Mouse (Mus musculus) cerebellum, adult 8-10 months (tissue): ENCODE measurements around the gene Zwilch.
"Not testable (repeated sequence)": the region's sequence is repeated elsewhere in the genome, so short reads cannot be mapped to it uniquely, and the experiment has no call there.

Experiments
- DNase-seq: peaks from one replicate; pipeline ENCODE4 v3.0.0; 2022

Zwilch gene

DNA sequence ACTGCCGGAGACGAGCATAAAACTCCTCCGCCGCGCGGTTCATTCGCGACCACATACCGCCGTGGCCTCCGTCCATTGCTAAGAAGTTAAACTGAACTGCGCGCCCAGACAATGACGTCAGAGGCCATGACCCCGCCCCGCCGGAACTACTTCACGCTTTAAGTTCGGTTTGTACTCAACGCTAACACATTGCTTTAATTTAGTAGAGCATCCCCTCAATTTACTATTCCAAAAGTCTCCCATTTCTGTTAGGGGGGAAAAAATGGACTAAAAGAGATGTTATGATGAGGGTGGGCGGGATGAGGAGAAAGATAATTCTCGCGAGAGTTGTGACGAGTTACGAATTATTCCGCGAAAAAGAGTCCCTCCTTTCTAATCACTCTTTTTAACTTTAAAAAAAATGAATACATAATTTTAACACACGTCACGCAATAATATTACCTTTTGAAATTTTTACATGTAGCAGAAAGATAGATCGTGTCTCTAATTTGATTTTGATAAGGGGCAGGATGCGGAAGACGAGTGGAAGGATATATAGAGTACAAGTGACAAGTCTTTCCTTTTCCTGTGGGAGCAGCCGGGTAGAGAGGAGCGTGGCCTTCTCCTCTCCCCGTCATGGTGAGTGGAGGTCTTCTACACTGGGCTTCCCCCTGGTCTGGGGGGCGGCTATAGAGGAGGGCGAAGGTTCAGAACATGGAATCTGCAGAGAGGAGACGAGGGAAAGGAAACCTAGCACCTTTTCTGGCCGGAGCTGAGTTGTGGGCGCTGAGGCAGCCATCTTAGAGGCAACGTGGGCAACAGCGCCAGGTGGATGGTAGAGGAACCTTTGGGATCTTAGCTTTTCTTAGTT, at the start of gene Zwilch, which contains the start of gene Rpl4:
Gene Zwilch (minus strand): TSS at position 289 of the 850 bp plus-strand sequence.
Gene Rpl4 (plus strand): TSS at position 560 of the 850 bp plus-strand sequence.
- peak; percentile 83 for DNase-seq

DNA sequence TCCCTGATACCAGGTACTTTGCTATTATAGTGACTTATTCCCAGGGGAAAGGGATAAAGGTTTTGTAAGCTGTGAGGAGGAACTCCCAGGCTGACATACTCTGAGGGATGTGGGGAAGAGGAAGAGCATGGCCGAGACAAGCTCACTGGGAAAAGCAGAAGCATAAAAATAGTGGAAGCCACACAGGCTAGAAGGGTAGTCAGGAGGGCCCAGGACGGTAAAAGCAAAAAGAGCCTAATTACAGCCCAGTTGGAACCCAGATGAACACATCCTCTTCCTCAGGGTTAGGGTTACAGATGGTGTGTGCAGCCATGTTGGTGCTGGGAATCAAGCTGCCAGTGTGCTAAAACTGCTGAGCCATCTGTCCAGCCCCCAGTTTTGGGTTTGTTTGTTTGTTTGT, 49.2 kb upstream of the Zwilch start:
- DNase-seq, result no peak

DNA sequence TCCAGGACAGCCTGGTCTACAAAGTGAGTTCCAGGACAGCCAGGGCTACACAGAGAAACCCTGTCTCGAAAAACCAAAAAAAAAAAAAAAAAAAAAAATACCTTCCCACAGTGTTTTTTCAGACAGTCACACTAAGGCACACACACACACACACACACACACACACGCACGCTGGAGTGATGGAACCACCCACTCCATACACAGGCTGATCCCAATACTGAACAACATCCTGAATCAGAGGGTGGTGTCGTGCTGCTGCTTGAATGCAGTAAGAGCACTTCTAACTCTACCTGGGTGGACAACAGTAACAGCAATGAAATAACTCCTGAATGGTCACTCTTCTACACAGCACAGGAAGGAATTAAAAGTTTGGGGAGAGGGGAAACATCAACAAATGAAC, 48.6 kb upstream of the Zwilch start:
- no peak for DNase-seq

DNA sequence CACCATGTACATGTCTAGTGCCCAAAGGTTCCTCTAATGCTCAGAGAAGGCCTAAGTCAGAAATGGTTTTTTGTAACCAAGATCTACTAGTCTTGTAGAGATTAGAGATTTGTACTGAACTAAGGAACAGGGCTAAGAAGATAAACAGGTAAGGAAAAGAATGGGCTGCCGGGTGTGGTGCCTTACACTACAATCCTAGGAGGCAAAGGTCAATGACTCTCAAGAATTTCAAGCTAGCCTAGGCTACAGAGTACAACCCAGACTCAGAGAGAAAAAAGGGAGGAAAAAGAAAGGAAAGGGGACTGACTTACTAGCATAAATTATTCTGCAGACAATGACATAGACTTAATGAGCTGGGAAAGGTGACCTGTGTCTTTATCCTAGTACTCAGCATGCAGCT, 47.7 kb upstream of the Zwilch start:
- no peak for DNase-seq

DNA sequence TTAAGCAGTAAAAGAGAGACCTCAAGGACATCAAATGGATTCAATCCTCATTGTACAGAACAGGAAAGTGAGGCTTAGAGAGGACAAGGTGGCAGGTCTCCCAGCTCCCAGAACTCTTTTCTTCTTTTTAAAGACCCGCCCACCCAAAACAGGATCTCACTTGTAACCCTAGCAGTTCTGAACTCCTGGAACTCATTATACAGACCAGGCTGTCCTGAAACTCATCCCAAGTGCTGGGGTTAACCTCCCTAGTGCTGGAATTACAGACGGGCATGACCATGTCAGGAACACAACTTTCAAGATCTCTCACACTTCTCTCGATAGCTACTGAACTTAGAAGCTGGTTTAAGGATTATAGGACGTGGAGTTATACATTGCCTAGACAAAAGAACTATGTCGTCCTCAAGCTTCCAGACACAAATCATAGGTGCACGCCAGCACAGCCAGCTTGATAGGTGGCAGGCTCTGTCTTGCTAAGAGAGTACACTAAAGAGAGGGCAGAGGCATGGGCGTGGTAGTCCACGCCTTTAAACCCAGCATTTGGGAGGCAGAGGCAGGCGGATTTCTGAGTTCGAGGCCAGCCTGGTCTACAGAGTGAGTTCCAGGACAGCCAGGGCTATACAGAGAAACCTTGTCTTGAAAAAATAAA, 47.0 kb upstream of the Zwilch start:
- no peak for DNase-seq

DNA sequence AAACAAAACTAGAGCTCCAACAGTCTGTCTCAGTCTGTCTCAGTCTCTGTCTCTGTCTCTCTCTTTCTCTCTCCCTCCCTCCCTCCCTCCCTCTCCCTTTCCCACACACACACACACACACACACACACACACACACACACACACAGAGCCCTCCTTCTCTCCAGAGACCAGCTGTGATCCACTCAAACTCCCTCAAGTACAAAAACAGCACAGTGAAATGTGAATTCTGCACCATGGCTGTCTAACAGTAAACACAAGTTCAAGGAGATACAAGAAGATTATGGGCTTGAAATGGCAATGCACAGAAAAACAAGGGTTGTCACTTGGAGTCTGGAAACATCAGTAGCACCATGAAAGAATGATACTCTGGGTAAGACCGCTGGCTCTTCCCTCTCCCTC, 46.4 kb upstream of the Zwilch start:
- DNase-seq, result no peak

DNA sequence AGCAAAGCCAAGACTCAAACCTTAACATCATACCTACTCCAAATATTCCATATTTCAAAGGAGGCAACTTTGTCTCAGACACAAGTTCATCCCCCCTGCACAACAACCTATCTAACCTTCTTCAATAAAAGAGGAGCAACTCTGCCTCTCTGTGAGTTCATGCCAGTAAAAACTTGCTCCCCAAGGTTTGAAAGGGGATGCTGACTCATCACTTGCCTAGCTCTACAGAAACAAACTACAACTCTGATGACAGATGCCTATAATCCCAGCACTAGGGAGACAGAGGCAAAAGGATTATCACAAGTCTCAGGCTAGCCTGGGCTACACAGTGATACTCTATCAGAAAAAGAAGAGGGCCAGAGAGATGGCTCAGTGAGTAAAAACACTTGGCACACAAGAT, 45.0 kb upstream of the Zwilch start:
- no peak for DNase-seq

DNA sequence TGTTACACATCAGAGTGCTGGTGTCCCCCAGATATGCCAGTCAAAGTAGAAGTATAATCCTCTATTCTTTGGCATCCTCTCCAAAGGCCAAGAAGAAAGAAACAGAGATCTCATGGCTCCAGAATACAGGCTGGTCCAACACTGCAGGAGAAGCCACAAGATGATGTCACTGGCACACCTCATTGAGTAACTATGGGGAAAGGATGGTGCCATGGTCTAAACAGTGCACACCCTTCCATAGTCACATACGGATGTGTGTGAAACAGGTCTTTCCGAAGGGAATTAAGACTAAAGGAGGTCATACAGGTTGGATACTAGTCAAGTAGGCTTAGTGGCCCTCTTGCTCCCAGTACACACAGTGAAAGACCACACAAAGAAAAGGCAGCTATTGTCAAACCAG, 43.7 kb upstream of the Zwilch start:
- DNase-seq, result no peak

DNA sequence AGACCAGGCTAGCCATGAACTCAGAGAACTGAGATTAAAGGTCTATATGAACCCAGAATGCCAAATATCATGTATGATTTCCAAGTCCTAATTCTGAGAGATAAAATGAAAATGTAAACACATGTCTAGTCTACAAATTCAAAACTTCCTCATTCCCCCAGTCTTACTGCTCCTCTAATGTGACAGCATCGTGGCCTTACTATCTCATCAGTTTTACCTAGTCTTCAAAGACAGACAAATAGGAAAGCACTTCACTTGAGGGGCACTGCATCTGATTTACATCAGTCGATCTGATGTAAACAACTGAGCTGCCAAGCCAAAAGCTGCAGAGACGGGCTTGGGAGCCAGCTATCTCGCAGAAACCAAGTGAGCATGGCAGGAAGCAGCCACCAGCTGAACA, 43.2 kb upstream of the Zwilch start:
- DNase-seq, result no peak

DNA sequence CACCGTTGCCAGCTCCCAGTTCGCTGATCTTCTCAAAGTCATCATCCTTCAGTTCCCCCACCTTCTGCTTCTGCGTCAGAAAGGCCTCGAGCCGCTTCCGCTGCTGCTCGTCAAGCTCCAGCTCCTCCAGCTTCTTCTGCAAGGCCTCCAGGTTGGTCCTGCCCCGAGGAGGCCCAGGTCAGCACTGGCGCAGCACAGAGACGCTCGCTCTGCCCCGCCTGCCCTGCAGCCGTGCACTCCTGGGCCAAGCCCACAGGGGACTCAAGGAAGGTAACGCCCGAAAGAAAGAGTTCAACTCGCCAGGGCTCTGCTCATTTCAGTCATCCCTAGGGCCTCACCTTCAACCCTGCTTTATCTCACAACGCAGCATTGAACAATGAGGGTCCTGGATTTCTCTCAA, 41.5 kb upstream of the Zwilch start:
- no peak for DNase-seq

DNA sequence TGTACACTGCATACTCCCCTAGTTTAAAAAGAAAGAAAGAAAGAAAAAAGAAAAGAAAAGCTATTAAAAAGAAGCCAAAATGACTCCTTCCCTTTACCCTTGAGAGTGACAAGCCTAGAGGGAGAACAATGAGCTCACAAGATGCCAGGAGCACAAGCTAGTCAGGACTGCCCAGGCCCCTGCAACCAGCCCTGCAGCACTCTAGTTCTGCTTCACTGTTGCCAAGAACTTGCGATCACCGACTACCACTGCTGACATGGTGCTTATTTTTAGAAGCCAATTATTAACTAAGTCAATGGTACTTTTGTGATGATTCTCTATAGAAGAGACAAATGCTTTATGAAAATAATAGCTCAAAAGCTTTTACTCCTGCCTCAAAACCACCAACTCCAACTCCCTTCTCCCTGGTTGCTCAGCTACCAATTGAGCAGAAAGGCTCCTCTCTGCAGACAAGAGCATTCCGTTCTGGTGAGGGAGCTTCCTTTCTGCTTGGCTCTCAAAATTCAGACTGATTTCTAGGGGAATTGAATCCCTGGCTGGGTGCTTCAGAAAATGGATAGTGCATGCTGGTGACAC, 34.7 kb upstream of the Zwilch start:
- DNase-seq, result no peak

DNA sequence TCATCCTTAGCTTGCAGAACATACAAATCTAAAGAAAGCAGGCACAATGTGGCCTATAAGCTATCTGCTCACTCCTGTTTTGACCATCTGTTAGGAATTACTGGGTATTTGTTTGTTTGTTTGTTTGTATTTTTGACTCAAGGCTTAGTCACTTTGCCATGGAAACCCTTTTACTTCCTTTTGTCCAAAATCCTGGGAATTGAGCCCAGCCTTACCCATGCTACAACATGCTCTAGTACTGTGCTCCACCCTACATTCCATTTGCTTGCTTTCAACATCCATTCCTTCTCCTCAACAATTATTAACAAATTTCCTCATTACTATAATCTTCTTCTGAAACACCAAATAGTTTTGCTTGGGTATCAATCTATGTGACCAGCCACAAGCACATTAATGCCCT, 30.0 kb upstream of the Zwilch start:
- DNase-seq, result no peak

DNA sequence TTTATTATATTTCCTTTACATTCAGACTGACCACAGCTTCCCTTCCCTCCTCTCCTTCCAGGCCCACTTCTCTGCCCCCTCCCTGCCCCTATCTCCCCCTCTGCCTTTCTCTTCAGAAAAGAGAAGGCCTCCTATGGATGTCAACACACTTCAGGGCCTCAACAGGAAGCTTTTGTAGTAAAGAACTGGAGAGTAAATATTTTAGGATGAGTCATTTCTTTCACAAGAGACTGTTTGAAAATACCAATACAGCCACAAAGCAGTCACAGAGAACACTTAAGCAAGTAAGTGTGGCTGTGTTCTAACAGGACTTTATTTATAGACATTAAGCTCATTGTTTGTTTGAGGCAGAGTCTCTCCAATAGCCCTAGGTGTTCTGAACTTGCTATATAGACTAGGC, 29.4 kb upstream of the Zwilch start:
- no peak for DNase-seq

DNA sequence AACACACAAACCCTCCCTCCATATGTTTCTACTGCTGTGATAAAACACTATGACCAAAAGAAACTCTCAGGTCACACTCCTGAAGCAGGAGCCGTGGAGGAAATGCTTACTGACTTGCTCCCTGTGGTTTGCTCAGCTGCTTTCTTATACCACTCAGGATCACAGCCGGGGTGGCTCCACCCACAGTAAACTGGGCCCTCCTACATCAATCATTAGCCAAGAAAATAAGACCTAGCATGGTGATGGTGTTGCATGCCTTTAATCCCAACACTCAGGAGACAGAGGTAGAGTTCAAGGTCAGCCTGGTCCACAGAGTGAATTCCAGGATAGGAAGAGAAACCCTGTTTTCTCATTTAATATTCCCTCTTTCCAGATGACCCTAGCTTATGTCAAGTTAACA, 27.0 kb upstream of the Zwilch start:
- no peak for DNase-seq

DNA sequence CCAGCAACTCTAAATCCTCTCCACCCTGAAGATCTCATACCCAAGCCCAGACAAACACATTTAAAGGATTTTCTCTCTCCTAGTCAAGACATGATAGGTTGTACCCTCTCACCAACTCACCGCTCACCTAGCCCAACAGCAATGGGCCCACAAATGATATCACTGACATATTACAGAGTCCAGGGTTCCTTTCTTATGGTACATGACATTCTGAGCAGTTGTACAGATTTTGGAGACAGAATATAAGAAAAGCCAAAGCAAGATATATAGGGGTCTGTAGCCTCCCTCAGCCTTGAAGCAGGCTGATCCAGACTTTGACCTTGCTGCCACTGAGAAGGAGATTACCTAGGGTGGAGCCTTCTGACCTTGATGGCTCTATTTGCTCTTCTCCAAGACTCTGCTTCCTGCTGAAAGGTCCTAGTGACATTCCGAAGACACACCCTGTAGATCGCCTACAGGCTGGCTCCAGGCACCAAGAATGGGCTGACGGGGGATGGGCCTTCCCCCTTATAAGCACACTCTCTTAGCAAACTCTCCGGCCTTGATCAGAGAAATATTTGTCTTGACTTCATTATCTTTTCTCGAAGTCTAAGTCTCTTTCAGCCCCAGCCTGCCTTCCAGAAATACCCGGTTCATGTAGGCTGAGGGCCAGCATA, 26.0 kb upstream of the Zwilch start:
- DNase-seq, result not testable (repeated sequence)

DNA sequence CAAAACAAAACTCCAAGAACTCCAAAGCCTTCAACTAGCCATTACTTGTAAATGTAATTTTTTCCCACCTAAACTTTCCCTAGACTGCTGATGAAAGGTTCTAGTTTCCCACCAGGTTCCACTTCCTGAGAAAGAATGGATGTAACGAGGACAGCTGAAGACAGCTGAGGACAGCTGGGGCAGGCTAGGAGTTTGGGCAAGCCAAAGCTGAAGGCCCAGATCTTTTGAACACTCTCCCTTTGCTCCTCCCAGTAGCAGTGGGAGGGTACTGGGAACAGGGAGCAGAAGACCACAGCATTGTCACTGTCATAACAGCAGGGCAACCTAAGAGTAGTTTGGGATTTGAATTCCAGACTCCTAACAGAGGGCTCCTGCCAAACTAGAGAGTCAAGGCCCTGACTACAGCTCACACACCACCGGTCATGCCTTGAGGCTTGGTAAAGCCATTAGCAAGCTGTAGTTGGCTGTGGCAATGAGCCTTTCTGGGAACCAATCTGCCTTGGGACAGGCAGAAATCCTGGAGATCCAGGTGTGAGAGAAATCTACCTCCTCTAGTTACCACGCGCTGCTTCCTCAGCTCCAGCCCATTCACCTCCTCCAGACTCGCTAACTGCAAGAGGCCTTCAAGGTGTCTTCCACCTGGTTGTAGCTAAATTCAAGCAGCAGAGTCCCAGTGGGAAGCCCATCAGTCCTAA, 25.3 kb upstream of the Zwilch start:
- DNase-seq, result no peak

DNA sequence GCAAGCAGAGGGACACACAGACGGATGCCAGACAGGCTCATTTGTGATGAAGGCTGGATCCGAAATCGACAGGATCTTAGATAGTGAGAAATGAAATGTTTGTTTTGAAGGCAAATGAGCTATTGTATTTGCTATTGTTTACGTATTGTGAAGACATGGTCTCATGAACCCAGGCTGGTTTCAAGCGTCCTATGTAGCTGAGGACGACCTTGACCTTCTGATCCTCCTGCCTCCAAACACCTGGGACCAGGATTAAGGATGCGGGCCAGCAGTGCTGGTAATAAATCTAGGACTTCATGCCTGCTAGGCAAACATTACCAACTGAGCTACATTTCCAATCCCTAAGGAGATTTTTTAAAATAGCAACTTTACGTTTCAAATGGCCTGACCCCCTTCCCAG, 24.6 kb upstream of the Zwilch start:
- DNase-seq, result no peak

DNA sequence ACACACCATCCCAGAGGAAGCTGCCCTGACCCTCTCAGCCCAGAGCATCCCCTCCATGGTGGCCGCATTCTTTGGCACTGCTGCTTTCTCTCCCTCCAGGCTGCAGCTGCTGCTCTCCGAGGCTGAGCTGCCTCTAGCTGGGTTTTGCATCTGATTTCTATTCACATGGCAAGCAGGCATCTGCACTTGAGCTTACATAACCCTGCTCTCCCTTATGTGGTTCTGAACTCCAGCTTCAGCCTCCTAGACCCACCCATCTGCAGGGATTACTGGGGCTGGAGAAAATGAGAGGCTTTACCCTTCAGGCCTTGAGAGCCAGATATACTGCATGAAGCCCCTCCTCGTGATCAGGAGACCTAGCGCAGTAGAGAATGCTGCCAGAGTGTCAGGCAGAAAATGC, 22.6 kb upstream of the Zwilch start:
- no peak for DNase-seq

DNA sequence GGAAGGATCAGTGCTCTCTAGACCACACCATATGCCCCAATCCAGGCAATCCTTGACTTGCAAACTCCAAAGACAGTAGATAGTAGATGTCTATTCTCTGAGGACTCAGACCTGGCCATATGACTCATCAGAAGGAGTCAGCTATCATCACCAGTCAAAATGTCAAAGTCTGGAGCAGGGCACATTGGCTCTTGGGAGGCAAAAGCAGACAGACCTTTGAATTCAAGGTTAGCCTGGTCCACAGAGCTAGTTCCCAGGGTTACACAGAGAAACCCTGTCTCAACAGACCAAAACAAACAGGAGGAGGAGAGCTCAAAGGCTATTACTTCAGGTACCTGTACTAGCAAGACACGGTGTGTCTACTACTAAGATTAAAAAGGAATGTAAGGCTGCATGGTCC, 21.0 kb upstream of the Zwilch start:
- no peak for DNase-seq

DNA sequence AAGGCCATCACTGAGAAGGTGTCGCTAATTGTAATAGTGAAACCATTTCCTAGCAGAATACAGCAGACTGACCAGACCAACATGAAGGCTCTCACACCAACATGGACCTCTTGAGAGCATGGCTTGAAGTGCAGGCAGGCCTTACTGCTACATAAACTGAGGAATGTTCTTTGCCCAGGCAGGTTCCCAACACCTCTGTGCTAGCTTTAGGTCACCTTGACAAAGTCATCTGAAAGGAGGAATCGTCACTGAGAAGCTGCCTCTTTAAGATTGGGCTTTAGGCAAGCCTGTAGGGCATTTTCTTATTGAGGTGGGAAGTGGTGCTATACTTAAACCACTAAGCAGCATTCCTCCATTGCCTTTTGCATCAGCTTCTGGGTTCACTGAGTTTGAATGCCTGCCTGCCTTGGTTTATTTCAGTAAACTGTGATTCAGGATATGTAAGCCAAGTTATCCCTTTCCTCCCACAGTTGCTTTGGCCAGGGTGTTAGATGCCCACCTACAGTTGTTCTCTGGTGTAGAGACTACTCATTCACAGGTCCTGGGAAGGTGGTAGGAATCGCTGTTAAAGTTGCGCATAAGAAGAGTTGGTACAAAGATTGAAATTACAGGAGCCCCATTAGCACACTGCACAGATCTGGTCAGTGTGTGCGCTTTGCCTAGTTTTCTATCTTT, 11.4 kb upstream of the Zwilch start:
- no peak for DNase-seq

DNA sequence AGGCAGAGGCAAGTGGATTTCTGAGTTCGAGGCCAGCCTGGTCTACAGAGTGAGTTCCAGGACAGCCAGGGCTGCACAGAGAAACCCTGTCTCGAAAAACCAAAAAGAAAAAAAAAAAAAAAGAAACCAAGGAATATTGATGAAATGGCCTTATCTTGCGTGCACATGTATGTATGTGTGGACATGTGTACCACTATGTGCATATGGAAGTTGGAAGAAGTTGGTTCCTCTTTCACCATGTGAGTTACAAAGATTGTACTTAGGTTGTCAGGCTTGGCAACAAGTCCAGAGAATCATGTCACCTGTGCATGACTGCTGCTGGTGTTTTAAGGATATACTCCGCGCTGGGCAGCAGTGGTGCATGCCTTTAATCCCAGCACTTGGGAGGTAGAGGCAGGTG, 10.4 kb upstream of the Zwilch start:
- not testable (repeated sequence) for DNase-seq

DNA sequence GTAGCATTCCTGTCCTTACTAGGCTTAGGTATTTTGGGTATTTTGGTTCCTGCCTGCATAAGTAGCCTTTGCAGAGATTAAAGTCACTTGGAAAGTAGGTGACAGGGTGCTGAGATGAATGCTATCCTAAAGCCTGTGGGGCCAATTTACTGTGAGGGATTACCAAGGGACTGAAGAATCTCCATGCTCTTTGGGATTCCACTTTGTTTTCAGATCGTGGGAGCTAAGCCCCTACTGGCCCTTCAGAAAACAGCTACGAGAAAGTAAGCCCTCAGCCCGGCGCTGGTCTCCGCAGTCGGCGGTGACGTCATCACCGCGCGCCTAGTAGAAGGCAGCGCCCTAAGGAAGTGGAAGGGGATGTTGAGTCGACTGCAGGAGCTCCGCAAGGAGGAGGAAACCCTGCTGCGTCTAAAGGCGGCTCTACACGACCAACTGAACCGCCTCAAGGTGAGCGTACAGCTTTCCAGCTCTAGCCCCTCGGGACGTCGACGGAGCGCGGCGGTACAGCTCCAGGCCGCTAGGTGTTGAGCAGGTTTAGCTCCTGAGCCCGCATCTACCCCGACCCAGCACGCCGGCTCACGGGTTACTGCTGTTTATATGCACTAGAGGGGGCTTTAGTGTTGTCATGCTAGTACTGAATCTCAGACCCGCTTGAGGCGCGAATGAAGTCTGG, 6.2 kb upstream of the Zwilch start, which contains the start of gene Snapc5:
Gene Snapc5 (plus strand): TSS at position 301 of the 673 bp plus-strand sequence.
- peak; percentile 81 for DNase-seq
